Mouse (Mus musculus) layer of hippocampus, adult 18-20 months (tissue): ENCODE measurements around the gene Dyrk2. TPM values are rescaled to one million over a fixed set of nuclear protein-coding genes. Genes with fewer than 3 reads are reported as not detected.
A peak's percentile ranks its signal among the peaks of the same experiment; 100 is the strongest.

Experiments used
- DNase-seq, 2 experiments: peaks; one replicate each; pipeline ENCODE4 v3.0.0; 2022; ENCODE audit warnings: low spot score in 2 of 2
- total RNA-seq, 2 experiments: library from RNA; stranded (reverse); gene quantifications; 2 replicates each; pipeline ENCODE4 v1.2.3; 2021

Dyrk2 gene
- total RNA-seq, 2 experiments from 2014 or later = 44.6 to 46.1 TPM

DNA sequence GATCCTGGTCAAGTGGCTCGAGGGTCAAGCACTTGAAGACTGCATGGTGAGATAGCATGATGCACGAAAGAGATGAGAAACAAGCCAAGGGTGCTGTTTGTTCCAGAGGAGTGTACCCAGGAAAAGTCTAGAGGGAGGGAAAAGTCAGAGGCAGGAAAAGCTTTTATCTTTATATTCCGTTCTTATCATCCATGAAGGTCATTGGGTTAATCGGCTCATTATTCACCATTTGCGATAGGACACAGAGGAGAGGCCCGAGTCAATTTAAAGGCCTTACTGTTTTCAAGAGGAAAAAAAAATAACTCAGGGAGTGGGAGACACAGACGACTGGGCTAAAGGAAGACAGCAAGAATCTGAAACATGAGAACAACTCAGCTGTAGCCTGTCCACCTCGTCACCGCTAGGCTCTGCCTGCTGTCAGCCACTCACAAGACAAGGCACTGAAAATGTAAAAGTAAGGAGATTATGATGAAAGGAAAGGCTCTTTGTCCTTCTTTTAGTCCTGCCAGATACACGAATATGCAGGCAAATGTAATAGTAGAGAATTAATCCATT, 22.9 kb downstream of the Dyrk2 start:
- no peak for DNase-seq

GRCm38 (mm10) chr10:118840598-118840997, 29.4 kb downstream of the Dyrk2 start:
- no peak for DNase-seq

- no peak for DNase-seq
These were observed 30.5 kb downstream of the Dyrk2 start for GRCm38 (mm10) chr10:118839343-118840141.

GRCm38 (mm10) chr10:118837636-118838035, 32.4 kb downstream of the Dyrk2 start:
- DNase-seq = no peak

GRCm38 (mm10) chr10:118831190-118831589, 38.8 kb downstream of the Dyrk2 start:
- no peak for DNase-seq

DNA sequence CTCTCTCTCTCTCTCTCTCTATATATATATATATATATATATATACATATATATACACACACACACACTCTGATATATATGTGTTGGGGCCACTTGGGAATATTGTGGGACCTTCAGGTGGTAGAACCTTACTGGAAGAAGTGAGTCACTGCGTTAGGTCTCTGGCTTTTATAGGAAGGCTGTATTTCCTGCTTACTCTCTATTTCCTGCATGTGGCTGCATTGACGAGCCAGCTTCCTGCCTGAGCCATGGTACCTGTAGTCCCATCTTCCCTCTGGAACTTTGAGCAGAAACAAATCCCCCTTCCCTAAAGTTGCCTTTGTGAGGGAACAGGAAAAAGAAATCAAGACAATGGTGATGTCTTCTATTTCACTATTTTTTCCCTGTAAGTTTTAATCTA, 40.4 kb downstream of the Dyrk2 start:
- DNase-seq = no peak

- no peak for DNase-seq
These were observed 42.9 kb downstream of the Dyrk2 start for GRCm38 (mm10) chr10:118827116-118827515.

DNA sequence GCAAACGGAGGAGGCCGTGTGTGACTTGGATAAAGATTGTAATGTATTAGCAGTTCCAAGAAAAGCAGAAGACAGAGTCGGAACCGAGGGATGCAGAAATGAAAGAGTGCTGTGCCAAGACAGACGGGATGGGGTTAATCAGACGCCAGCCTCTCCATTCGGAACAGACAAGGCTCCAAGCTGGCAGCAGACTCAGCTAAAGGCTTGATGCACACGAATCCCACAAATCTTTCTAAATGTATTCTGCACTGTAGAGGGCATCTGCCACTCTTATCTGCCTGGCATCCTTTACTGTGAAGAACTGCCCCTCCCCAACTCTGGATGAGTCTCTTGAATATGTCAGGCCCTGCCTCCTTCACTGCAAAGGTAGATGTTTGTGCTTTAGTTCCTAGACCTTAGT, 45.2 kb downstream of the Dyrk2 start:
- DNase-seq = peak; percentile 30 to 59

DNA sequence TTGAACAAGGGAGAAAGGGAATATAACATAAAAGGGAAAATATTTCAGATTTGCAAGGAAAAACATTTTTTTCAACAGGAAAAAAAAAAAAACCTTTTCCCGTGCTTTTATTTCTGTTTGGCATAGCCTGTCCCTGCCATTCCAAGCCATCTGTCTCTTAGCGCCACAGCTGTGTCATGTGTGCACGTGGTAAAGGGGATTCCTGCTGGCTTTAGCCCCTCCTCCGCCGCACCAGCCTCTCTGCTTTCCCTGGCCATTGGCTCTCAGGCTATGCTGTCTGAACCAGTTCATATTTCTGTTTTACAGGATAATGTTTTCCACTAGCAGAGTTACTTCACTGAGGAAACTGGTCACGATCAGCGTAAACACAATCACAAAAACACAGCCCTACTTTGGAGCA, 49.1 kb downstream of the Dyrk2 start:
- DNase-seq = peak; percentile 42 to 66

DNA sequence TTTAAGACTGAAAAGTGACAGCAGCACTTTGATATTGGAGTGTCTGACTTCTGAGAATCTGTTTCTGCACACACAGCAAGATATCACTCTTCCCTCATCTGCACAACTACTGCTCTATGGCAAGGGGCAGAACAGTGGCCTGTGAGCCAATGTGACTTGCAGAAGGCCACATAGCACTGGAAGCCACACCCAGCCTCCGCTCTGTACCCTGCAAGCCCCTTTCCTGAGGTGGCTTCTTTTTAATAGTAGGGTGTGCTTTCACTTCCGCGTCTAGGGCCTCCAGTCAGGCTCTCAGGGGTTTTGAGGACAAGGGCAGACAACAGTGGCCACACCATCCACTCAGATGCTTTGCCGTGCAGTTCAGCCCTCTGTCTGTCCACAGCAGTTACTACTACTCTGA, 50.2 kb downstream of the Dyrk2 start:
- no peak for DNase-seq

- DNase-seq = no peak
These were observed 52.9 kb downstream of the Dyrk2 start for GRCm38 (mm10) chr10:118817089-118817488.

- DNase-seq = no peak
These were observed 58.1 kb downstream of the Dyrk2 start for GRCm38 (mm10) chr10:118811945-118812344.

- DNase-seq = no peak
These were observed 58.9 kb downstream of the Dyrk2 start for GRCm38 (mm10) chr10:118810908-118811711.
